Mouse (Mus musculus): ENCODE data around the gene 4921507P07Rik.
"Not testable (repeated sequence)": the region's sequence is repeated elsewhere in the genome, so short reads cannot be mapped to it uniquely, and the experiment has no call there.

4921507P07Rik gene

DNA sequence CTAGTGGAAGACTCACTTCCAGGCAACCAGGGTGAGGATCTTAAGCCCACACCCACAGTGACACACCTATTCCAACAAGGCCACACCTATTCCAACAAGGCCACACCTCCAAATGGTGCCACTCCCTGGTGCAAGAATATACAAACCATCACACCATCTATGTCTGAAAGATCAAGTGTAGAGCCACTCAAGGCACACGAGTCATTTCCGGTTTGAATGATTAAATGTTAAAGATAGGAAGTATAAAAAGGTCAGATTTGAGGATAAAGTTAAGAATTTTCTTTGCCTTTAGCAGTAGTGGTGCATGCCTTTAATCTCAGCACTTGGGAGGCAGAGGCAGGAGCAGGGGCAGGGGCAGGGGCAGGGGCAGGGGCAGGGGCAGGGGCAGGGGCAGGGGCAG, 42.2 kb downstream of the 4921507P07Rik start:
- not testable (repeated sequence) for DNase-seq

DNA sequence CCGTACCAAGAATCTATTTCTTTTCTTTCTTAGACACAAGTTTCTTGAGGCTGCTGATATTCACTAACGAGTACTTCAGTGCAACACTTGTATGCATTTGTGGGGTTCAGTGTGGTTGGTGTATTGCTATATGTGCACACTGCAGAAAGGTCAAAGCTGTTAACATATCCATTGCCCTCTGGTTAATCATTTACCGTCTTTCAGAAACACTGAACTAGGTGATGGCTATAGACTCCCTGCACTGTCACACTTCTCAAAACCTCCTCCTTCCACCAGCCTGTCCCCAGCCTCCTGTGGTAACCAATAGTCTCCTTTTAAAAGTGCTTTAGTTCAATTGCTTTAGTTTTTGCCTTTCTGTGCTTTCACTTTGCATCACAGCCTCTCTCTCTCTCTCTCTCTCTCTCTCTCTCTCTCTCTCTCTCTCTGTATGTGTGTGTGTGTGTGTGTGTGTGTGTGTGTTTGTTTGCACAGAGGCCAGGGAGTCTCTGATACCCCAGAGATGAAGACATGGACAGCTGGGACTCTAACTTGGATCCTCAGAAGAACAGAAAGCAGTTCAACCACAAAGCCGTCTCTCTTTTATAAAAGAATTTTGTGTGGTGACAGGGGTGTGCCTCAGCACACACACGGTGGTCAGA, 43.4 kb downstream of the 4921507P07Rik start:
- no peak for DNase-seq

DNA sequence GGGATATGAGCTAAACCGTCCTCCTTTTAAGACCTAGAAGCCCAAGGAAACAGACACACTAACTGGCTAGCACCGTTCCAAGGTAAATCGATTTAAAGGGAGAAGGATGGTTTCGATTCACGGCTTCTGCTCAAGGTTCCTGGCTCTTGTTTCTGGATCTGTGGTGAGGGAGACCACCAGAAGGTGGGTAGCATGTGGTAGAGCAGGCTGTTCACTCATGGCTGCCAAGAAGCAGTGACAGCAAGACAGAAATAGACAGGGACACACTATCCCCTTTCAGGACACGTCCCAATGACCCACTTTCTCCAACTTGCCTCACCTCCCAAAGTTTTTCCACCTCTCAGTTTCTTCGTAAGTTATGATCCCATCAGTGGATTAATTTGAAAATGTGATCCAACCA, 46.6 kb downstream of the 4921507P07Rik start:
- DNase-seq: no peak

DNA sequence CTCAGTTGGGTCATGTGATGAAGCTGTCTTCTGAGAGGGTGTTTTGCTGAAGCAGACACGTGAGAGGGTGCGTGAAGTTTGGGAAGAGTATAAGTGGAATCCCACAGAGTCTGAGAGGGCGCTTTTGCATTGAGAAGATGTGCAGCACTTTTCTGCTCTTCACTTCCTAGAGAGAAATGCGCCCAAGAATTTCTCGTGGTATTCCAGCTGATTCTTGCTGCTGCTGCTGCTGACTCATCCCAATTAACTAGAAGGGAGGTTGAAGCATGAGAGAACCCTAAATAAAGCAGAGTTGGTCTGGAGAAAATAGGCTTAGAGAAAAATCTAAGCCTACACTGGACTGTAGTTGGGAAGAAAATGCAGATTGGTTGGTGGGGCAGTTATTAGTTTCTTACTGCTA, 47.4 kb downstream of the 4921507P07Rik start:
- no peak for DNase-seq

DNA sequence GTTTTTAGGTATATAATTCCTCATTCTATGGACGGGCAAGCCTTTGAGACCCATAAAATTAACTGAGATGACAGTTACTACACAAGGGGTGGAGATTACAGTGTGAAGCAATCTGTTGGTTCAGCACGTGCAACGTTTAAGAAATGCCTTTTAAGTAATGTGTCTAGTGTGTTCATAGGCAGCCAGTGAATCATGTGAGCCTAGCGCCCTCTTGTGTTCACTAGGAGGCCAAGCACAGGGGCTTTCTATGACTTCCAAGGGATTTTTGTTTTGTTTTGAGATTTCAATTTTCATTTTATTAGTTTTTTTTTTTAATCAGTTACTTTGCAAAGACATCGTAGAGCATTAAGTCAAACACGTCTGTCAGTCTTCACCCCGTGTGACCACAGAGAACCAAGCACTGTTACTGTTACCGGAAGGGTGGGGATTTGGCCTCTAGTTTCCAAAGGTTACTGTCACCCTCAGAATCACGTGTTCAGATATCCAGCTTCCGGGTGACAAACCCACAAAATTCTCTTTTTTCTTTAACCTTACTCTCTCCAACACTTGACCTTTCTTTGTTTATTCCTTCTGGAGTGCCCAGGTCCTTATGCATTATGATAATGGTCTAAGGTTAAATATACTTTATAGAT, 50.9 kb downstream of the 4921507P07Rik start:
- DNase-seq: peak in 1 of 2 experiments; percentile 26

DNA sequence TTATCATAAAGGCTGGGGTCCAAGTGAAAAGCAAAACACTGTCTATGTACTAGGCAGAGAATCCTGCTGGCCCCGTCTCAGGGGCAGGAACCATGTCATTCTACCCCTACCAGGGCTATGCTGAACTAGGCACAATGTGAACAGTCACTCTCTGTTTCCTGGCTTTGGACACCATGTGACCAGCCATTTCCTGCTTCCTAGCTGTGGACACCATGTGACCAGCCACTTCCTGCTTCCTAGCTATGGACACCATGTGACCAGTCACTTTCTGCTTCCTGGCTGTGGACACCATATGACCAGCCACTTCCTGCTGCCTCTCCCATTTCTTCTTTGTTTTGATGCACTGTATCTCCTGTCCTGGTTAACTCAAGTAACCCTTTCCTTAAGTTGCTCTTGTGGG, 53.9 kb downstream of the 4921507P07Rik start:
- DNase-seq: no peak

DNA sequence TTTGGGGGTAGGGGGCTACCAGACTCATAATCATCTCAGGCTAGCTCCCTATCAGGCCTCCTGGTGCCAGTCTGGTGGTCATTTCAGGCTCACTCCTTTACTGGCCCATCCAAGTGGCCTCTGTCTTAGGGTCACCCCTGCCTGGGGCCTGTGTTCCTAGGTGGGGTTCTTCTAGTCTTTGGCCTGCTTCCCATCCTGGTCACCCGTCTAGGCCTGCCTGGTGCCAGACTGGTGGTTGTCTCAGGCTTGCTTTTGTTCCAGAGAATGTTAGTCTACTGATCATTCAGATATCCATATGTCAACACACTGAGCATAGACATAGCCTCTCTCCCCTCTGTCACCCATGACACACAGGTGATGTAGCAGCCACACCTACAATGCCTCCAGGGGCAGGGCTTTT, 56.8 kb downstream of the 4921507P07Rik start:
- no peak for DNase-seq

DNA sequence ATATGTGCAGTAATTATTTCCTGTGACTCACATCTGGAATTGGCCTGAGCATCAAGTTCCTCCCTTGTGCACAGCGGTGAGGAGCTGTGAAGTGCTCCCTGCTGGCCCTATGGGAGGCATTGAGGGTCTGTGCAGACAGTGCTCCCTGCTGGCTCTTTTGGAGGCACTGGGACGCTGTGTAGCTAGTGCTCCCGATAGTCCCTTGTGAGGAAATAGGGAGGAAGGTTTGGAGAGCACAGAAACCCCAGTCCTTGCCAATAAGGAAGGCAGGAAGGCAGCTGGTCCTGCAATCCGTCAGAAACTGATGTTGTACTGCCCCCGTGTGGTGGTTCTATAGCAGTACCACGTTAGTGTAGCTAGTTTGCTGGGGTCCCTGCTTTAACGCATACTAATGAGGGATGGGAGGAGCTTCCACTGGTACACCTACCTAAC, 60.0 kb downstream of the 4921507P07Rik start:
- peak in 1 of 2 experiments; percentile 51 for DNase-seq

DNA sequence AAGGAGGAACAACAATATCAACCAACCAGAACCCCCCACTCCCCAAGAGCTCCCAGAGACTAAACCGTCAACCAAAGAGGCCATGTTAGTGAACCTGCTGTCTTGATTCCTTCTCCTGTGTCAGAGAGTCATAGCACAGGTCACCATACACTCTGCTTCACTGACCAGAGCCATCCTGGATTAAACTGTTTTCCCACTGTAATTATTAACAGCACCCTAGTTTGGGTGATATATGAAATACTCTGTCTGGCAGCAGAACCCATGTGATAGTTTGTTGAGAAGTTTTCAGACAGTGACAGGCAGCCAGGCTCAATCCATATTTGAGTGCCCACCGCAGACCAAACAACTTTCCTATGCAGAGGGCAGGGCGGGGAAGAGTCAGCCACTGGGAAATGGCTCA, 61.1 kb downstream of the 4921507P07Rik start:
- DNase-seq: no peak

DNA sequence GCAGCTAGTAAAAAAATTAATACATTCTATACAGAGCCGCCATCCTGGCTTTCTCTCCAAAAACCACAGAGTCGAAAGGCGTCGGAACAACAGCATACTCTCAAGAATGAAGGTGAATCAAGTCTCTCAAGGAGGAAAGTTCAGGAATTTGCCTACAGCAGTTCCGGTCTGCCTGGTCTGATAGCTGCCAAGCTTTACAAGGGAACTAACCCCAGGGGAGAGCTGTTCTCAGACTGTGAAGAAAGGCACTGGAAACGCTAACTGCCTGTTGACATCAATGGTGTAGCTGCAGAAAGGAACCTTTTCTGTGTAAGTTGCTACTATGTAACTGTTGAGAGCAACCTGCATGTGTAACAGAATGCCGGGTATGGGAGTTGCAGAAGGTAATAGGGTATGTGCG, 64.5 kb downstream of the 4921507P07Rik start:
- no peak for DNase-seq

DNA sequence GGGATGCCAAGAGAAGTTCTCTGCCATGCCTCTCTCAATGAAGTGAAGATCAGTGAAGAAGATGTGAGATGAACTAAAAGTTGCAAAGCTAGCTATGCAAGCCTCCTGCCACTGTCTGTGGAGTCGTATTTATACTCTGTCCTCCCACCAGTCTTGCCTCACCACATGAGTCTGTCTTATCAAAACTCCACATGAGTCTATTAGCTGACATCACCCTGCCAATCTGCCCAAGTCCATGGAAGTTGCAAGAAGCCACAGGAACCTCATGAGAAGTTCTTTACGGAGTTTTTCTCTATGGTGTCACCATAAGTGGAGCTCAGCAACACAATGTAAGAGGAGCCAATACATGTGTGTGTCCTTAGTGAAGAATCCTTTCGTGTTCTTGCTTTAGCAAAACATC, 65.4 kb downstream of the 4921507P07Rik start:
- DNase-seq: no peak

DNA sequence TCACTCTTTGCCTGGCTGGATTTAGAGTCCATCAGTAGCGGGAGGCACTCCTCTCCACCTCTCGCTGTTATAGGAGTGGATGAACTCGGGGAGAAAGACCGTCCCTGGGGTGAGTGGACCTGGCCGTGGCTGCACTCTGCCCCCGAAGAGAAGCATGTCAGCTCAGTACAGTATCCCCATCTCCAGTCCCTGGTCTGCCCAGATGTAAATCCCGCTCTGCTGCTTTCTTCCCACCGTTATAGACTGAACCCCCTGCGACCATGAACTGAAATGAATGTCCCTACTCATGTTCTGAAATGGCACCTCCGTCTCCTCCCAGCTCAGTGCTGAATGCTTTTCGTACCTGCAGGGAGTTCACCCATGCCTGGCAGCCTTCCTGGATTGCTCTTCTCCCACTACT, 67.2 kb downstream of the 4921507P07Rik start:
- DNase-seq: no peak

DNA sequence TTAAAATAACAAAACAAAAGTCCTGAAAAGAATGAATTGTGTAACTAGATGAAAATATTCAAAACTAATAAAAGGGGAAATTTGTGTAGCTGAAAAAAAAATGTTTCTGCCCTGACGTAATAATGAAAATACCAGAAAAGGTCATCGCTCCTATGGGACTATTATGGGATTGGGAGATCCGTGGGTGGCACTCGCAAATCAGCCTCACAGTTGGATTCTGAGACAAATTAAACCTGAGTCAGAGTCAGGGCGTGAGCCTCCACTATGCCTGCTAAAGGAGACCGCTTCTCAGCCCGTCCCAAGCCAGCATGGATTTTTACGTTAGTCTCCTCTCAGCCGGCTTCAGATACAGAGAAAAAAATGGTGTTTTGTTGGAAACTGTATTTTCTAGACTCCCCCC, 69.0 kb downstream of the 4921507P07Rik start:
- no peak for DNase-seq

DNA sequence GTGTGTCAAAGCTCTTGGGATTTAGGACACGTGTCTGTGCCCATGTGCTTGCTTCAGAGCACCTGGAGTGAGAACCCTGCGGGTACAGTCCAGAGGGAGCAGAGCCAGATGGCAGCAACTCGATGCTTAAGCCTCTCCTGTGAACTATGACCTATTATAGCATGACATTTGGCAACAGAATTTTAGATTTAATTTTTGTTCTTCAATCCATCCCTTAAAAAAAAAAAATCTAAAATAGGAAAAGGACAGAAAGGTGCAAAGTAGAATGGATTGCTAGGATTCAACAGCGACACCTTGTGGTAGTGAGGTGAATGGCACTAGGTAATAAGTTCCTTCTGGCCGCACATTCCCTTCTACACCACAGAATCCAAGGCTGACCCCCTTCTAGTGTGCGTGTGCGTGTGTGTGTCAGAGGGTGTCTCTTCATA, 69.8 kb downstream of the 4921507P07Rik start:
- DNase-seq: peak in 1 of 2 experiments; percentile 57

DNA sequence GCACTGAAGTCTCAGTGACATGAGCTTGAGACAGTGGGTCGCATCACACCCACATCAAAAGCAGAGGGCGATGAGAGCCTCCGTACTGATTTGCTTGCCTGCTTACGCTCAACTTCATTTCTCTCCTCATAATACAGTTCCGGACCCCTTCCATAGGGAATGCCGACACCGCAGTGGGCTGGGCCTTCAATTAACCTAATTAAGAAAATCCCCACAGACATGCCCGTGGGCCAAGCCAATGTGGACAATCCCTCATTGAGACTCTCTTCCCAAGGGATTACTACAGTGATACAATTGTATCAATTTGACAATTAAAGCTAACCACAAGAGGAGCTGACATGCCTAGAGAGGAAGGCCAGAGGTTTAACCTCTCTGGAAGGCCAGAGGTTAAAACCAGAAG, 70.6 kb downstream of the 4921507P07Rik start:
- DNase-seq: no peak

DNA sequence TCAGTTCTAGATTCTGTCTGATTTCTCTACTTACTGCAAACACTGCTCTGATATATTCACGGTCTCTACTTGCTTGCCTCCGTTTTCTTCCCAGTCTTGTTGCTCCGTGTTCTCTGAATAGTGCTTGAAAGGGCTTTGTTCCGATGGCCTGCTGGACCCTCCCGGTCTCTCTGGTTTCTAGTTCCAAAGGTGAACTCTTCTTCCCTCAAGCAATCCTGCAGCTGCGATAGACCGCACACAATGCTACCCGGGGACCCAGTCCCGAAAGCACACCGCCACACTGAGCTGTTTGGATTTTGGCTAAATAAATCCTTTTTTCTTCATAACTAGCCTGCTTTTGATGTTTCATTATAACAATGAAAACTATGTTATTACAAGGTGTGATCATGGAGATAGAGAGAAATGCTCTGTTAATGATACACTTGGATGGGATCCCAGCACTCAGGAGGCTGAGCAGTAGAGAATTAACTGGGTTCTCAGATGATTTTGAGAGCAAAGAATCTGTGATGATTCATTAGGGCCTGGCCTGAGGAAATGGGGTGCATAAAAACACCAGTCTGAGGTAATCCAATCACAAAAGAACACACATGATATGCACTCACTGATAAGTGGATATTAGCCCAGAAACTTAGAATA, 72.1 kb downstream of the 4921507P07Rik start:
- DNase-seq: no peak

All from spleen, adult 18-20 months (tissue).